Mouse (Mus musculus) MEL (cell line): ENCODE results near the gene Ttc39a.

ENCODE experiments used
- CTCF ChIP-seq, 3 experiments: IDR thresholded peaks in 2 of 3; conservative IDR thresholded peaks in 1 of 3; 2 replicates each; pipeline ENCODE4 v1.5.1; 2011 to 2012; ENCODE audit warnings: low read length in 3 of 3, low read depth in 2 of 3, mild to moderate bottlenecking in 2 of 3, improper control_type of control experiment in 1 of 3, inconsistent platforms in 1 of 3, mixed read lengths in 1 of 3, moderate library complexity in 1 of 3; ENCODE audit not compliant: control insufficient read depth in 1 of 3, insufficient read depth in 1 of 3, poor library complexity in 1 of 3, severe bottlenecking in 1 of 3
- E2F4 ChIP-seq: IDR thresholded peaks from 2 replicates; pipeline ENCODE4 v1.6.1; 2011; ENCODE audit warnings: low read depth, low read length, improper control_type of control experiment, borderline replicate concordance
- EP300 ChIP-seq, 2 experiments: IDR thresholded peaks; 2 replicates each; pipeline ENCODE4 v1.6.1; 2011; ENCODE audit warnings: improper control_type of control experiment in 2 of 2, low read length in 2 of 2, low read depth in 1 of 2, mild to moderate bottlenecking in 1 of 2
- RCOR1 ChIP-seq: IDR thresholded peaks from 2 replicates; pipeline ENCODE4 v1.6.1; 2012; ENCODE audit warnings: low read depth, mild to moderate bottlenecking, inconsistent platforms, low read length, improper control_type of control experiment
- TCF12 ChIP-seq: IDR thresholded peaks from 2 replicates; pipeline ENCODE4 v1.6.1; 2014; ENCODE audit warnings: low read depth, mild to moderate bottlenecking, inconsistent platforms, low read length, improper control_type of control experiment, moderate library complexity

DNA sequence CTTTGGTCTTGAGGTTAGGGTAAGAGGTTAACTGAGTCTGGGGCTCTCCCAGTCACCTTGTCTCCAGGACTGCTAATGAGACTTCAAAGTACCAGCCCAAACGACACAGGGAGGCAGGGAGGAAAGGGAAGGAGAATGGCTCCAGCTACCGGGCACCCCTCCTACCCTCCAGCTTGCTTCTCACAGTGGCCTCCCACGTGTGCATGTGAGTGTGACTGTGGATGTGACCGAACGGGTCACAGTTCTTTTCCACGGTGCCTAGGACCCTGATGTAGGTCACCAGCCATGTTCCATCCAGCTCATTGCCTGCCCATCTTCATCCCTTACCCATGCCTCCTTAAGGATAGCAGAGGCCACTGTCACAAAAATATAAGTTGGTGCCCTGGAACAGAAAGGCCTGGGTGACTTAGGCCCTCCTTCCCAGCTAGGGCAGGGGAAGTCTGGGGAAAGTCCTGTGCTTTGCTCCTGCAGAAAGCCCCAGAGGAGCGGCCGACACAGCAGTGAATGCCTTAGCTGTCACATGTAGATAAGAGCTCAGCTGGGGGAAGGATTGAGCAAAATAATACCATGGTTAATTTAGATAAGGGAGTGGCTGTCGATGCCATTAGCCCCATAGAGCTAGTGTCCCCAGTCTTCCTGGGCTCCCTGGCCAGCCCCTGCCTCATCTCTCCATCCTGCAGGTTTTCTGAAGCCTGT is 4.4 kb downstream of the Ttc39a start:
- TF ChIP-seq CTCF (IDR thresholded peaks at IDR 0.05 in 2 of 3, conservative IDR thresholded peaks at IDR 0.05 in 1 of 3; ENCODE audit: control insufficient read depth in 1 of 3, insufficient read depth in 1 of 3, low read depth in 2 of 3, low read length in 3 of 3, poor library complexity in 1 of 3, severe bottlenecking in 1 of 3), result no peak
- no peak for TF ChIP-seq E2F4
- peak; percentile 98 for TF ChIP-seq RCOR1
- TF ChIP-seq TCF12, result peak; percentile 98
- TF ChIP-seq EP300 (IDR thresholded peaks at IDR 0.05; ENCODE audit: low read depth in 1 of 2, low read length in 2 of 2), result peak; percentile 95
